Comparison of ENCODE assay signal across 18 mouse cellular contexts in the genomic region with DNA sequence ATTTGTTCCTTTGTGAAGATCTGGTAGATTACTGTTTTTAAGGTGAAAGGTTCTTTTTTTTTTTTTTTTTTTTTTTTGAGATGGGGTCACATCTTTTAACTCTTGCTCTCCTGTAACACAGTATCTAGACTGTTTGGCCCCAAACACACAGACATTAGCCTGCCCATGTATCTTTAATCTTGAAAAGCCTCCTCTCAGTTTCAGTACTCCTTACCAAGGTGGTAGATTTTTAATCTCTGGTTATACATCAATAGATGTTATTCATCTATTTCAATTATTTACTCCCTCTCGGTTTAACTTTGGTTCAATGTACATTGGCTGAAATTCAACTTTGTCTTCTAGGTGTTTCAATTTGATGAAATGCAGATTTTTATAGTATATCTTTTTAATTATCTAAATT. TPM values are rescaled to one million over a fixed set of nuclear protein-coding genes. Genes with fewer than 3 reads are reported as not detected.
"Had no signal": no experiment of that assay in that cellular context is flagged by ENCODE, and none has a peak within 500 bp of the region (broad histone marks: within the 10 kb centered on the region; RNA-seq: fewer than 3 reads in every experiment).

No protein-coding gene starts in this region.

- H3K4me3 ChIP-seq: lung, embryonic 15.5 days; megakaryocyte, embryonic 14.5 days; midbrain, embryonic 13.5 days; midbrain, embryonic 15.5 days; neural tube, embryonic 12.5 days; stomach, embryonic 15.5 days had no signal

- H3K27me3 ChIP-seq: lung, embryonic 15.5 days; megakaryocyte, embryonic 14.5 days; midbrain, embryonic 13.5 days; midbrain, embryonic 15.5 days; neural tube, embryonic 12.5 days; stomach, embryonic 15.5 days had no signal

- H3K4me2 ChIP-seq: lung, embryonic 15.5 days; midbrain, embryonic 11.5 days; midbrain, embryonic 13.5 days; midbrain, embryonic 15.5 days; neural tube, embryonic 12.5 days; stomach, embryonic 15.5 days had no signal

- ATAC-seq: lung, postnatal 0 days; midbrain, embryonic 13.5 days; midbrain, embryonic 15.5 days had no signal

- DNase-seq: lung, adult 2 months; lung, postnatal 14 days; lung, postnatal 36 days; right cerebral cortex, postnatal 14 days; thymus, adult 2 months; thymus, postnatal 25 days; thymus, postnatal 4 days had no signal

- H3K9ac ChIP-seq: lung, embryonic 15.5 days; midbrain, embryonic 13.5 days; midbrain, embryonic 15.5 days; neural tube, embryonic 12.5 days; stomach, embryonic 15.5 days had no signal

- H3K9me3 ChIP-seq: lung, embryonic 15.5 days; megakaryocyte, embryonic 14.5 days; midbrain, embryonic 13.5 days; midbrain, embryonic 15.5 days; neural tube, embryonic 12.5 days; stomach, embryonic 15.5 days had no signal

- H3K36me3 ChIP-seq: lung, embryonic 15.5 days; midbrain, embryonic 13.5 days; midbrain, embryonic 15.5 days; neural tube, embryonic 12.5 days; stomach, embryonic 15.5 days had no signal

- H3K27ac ChIP-seq: lung, embryonic 15.5 days; macrophage; midbrain, embryonic 13.5 days; midbrain, embryonic 15.5 days; neural tube, embryonic 12.5 days; stomach, embryonic 15.5 days; stomach, postnatal 0 days had no signal

- H3K4me1 ChIP-seq: lung, embryonic 15.5 days; megakaryocyte, embryonic 14.5 days; midbrain, embryonic 13.5 days; midbrain, embryonic 15.5 days; neural tube, embryonic 12.5 days; stomach, embryonic 15.5 days had no signal

RNA-seq across cellular contexts. Expression of gene Fut9, which starts 10.0 kb away (rescaled TPM):
- polyA plus RNA-seq: macrophage; spleen, adult 2 months had no signal
